Mouse (Mus musculus) thymus, adult 2 months (tissue): Measurements from ENCODE around the gene Slc16a10. TPM values are rescaled to one million over a fixed set of nuclear protein-coding genes. Genes with fewer than 3 reads are reported as not detected.

Source experiments
- DNase-seq: peaks from one replicate; pipeline ENCODE4 v3.0.0; 2021
- H3K27ac ChIP-seq: fragments of 200-500 bp; 2 replicates; pipeline ENCODE4 v1.5.1; 2012; ENCODE audit warnings: low read length, control low read depth; ENCODE audit not compliant: control insufficient read depth, insufficient read depth
- H3K27me3 ChIP-seq: fragments of 200-500 bp; 2 replicates; pipeline ENCODE4 v1.6.1; 2012; ENCODE audit warnings: mild to moderate bottlenecking, low read length, moderate library complexity, mixed read lengths; ENCODE audit not compliant: control insufficient read depth, insufficient read depth
- H3K36me3 ChIP-seq: fragments of 200-500 bp; 2 replicates; pipeline ENCODE4 v1.6.1; 2012; ENCODE audit warnings: mild to moderate bottlenecking, low read length, moderate library complexity; ENCODE audit not compliant: control insufficient read depth, insufficient read depth
- H3K4me1 ChIP-seq: fragments of 200-500 bp; replicated peaks from 2 replicates; pipeline ENCODE4 v1.6.1; 2012; ENCODE audit warnings: low read length; ENCODE audit not compliant: control insufficient read depth, insufficient read depth
- H3K4me3 ChIP-seq: fragments of 200-500 bp; 2 replicates; pipeline ENCODE4 v1.5.1; 2012; ENCODE audit warnings: mild to moderate bottlenecking, low read length, control low read depth, moderate library complexity; ENCODE audit not compliant: control insufficient read depth, insufficient read depth
- CTCF ChIP-seq: fragments of 200-500 bp; IDR thresholded peaks from 2 replicates; pipeline ENCODE4 v1.5.1; 2012; ENCODE audit warnings: mild to moderate bottlenecking, control low read depth, low read length, moderate library complexity, borderline replicate concordance; ENCODE audit not compliant: control insufficient read depth, poor library complexity, insufficient read depth; ENCODE audit errors: extremely low read depth
- POLR2A ChIP-seq: fragments of 200-500 bp; IDR thresholded peaks from 2 replicates; pipeline ENCODE4 v1.6.1; 2012; ENCODE audit warnings: mild to moderate bottlenecking, low read length, control low read depth, moderate library complexity; ENCODE audit not compliant: control insufficient read depth, poor library complexity, insufficient read depth; ENCODE audit errors: extremely low read depth
- WGBS: fragments of 180-500 bp; shearing (Covaris S2); methylation state at CpG from one replicate; pipeline ENCODE4 v1.1.7; 2018; 5-methylcytosine and 5-hydroxymethylcytosine counted together
- polyA plus RNA-seq: library from polyadenylated mRNA; depleted of rRNA; stranded (reverse); fragments of >200 nt; gene quantifications from 2 replicates; pipeline ENCODE4 v1.2.3, GENCODE M21; 2012; rRNA removed

The Slc16a10 gene
- polyA plus RNA-seq: 45.4 and 50.0 TPM in 2 replicates

GRCm38 (mm10) chr10:40141864-40142523 lies at the start of gene Slc16a10:
Gene Slc16a10, minus strand, starts transcription at chr10:40142258.
- H3K4me1 ChIP-seq: peaks cover 17% of the 10 kb centered on the region
- TF ChIP-seq POLR2A: peak; percentile 57
- TF ChIP-seq CTCF: no peak
- peak; percentile 97 for DNase-seq
- H3K27me3 ChIP-seq: no peaks in the 10 kb centered on the region
- no peaks in the 10 kb centered on the region for H3K36me3 ChIP-seq
- H3K27ac ChIP-seq: no peak within 1 kb of the TSS
- WGBS: under 1% methylated on average over 65 of the region's 76 CpGs
- H3K4me3 ChIP-seq: peak within 1 kb of the TSS; percentile 79

- no peaks in the 10 kb centered on the region for H3K27me3 ChIP-seq
- no peak for DNase-seq
- 16% methylated on average over 22 of the region's 22 CpGs for WGBS
- peaks cover 13% of the 10 kb centered on the region for H3K4me1 ChIP-seq
- TF ChIP-seq CTCF (no peak), POLR2A (no peak)
- H3K27ac ChIP-seq: no peak overlapping the region
- no peaks in the 10 kb centered on the region for H3K36me3 ChIP-seq
- peak overlapping the region; percentile 6 for H3K4me3 ChIP-seq
These were observed 49.4 kb upstream of the Slc16a10 start for GRCm38 (mm10) chr10:40191338-40191979.

- Histone ChIP-seq H3K27me3 (no peaks in the 10 kb centered on the region), H3K27ac (no peak overlapping the region), H3K36me3 (no peaks in the 10 kb centered on the region), H3K4me1 (peaks cover 13% of the 10 kb centered on the region), H3K4me3 (no peak overlapping the region)
- DNase-seq: peak; percentile 34
- TF ChIP-seq CTCF: no peak
- TF ChIP-seq POLR2A: no peak
- WGBS: 43% methylated on average over 8 of the region's 8 CpGs
These were observed 48.8 kb upstream of the Slc16a10 start for GRCm38 (mm10) chr10:40190871-40191270.

- WGBS: 66% methylated on average over 2 of the region's 2 CpGs
- TF ChIP-seq POLR2A (no peak), CTCF (no peak)
- no peaks in the 10 kb centered on the region for H3K27me3 ChIP-seq
- no peak overlapping the region for H3K4me3 ChIP-seq
- peaks cover 13% of the 10 kb centered on the region for H3K4me1 ChIP-seq
- H3K36me3 ChIP-seq: no peaks in the 10 kb centered on the region
- H3K27ac ChIP-seq: no peak overlapping the region
- DNase-seq: no peak
These were observed 47.6 kb upstream of the Slc16a10 start for GRCm38 (mm10) chr10:40189689-40190088.

GRCm38 (mm10) chr10:40188831-40189230 lies 46.8 kb upstream of the Slc16a10 start:
- H3K4me1 ChIP-seq: peaks cover 13% of the 10 kb centered on the region
- H3K4me3 ChIP-seq: no peak overlapping the region
- H3K36me3 ChIP-seq: no peaks in the 10 kb centered on the region
- TF ChIP-seq POLR2A: no peak
- no peak for TF ChIP-seq CTCF
- DNase-seq: no peak
- H3K27me3 ChIP-seq: no peaks in the 10 kb centered on the region
- WGBS: 93% methylated on average over 3 of the region's 3 CpGs
- H3K27ac ChIP-seq: no peak overlapping the region

GRCm38 (mm10) chr10:40185956-40186355 lies 43.9 kb upstream of the Slc16a10 start:
- DNase-seq: no peak
- H3K4me3 ChIP-seq: no peak overlapping the region
- no peaks in the 10 kb centered on the region for H3K4me1 ChIP-seq
- H3K27me3 ChIP-seq: no peaks in the 10 kb centered on the region
- no peak overlapping the region for H3K27ac ChIP-seq
- no peak for TF ChIP-seq POLR2A
- TF ChIP-seq CTCF: no peak
- H3K36me3 ChIP-seq: no peaks in the 10 kb centered on the region
